Mouse (Mus musculus) gastrocnemius, postnatal 10 days (tissue): Measurements from ENCODE around the gene Abhd5. TPM values are rescaled to one million over a fixed set of nuclear protein-coding genes. Genes with fewer than 3 reads are reported as not detected.
"Not testable (repeated sequence)": the region's sequence is repeated elsewhere in the genome, so short reads cannot be mapped to it uniquely, and the experiment has no call there.

ENCODE experiments used
- DNase-seq: peaks from one replicate; pipeline ENCODE4 v3.0.0; 2021; ENCODE audit warnings: mixed read lengths
- long read RNA-seq, 2 experiments: library from polyadenylated mRNA; stranded (forward); transcript quantifications; one replicate each; pipeline ENCODE4 v2.0.0; 2021
- total RNA-seq, 2 experiments: library from RNA; stranded (reverse); gene quantifications; 2 replicates each; pipeline ENCODE4 v1.2.3; 2021

Abhd5 gene
- total RNA-seq = 10 to 100 TPM; 22.9 to 23.9 TPM
- long read RNA-seq, experiment 1, transcript Abhd5-204 (7 exons, 3,157 nt) = major isoform, 20 of 30 reads
- long read RNA-seq, experiment 1, partial matches to known transcripts = 3 of 30 reads
- long read RNA-seq, experiment 1, other reads (novel, unspliced or antisense) = 6 of 30 reads
- long read RNA-seq, experiment 2, transcript Abhd5-204 (7 exons, 3,157 nt) = major isoform, 22 of 39 reads
- long read RNA-seq, experiment 2, partial matches to known transcripts = 3 of 39 reads
- long read RNA-seq, experiment 2, other reads (novel, unspliced or antisense) = 13 of 39 reads

DNA sequence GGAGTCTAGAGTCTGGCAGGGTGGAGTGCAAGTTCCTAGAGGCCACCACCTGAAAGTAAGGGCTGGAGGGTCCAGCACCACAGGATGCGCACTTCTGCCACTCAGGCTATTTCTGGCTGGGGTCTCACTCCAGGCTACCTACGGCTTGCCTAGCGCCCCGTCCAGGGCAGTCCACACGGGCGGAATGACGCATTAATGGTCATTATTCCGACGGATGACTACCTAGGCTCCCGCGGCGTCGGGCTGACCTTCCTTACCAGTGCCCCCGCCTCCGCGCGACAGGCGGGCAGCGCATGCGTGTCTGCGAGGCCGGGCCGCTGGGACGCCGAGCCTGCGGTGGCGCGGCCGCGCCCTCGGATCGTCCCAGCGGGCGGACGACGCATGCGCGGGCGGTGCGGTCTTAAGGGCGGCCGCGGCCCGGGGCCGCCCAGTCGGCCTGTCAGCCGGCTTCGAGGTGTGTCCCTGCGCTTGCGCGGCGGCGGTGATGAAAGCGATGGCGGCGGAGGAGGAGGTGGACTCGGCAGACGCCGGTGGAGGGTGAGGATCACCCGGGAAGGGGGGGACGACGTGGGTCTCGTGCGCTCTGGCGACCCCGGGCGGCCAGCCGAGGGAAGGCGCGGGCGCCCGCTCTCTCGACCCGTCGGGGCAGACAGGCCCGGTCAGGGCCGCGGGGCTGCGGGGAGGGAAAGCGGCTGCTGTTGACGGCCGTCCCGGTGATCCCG lies at the start of gene Abhd5:
TSS of gene Abhd5 (plus strand) at position 306 of the 722 bp plus-strand sequence.
- DNase-seq = peak; percentile 98

DNA sequence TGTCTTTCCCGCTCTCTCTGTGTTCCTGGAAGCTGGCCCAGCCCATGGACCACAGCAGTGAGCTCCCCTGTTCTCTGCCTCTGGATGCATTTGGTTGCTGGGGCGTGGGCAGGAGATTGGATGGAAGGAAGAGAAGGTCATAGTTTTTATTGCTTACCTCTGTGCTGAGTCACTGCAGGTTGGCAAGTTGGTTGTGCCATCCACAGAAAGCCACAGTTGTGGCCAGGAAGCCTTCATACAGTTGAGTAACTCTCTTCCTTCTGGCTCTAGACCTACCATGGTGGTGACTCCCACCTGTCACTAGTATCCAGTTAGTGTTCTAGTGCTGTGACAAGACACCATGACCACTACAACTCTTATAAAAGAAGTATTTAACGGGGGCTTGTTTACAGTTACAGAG lies 46.1 kb upstream of the Abhd5 start:
- no peak for DNase-seq

DNA sequence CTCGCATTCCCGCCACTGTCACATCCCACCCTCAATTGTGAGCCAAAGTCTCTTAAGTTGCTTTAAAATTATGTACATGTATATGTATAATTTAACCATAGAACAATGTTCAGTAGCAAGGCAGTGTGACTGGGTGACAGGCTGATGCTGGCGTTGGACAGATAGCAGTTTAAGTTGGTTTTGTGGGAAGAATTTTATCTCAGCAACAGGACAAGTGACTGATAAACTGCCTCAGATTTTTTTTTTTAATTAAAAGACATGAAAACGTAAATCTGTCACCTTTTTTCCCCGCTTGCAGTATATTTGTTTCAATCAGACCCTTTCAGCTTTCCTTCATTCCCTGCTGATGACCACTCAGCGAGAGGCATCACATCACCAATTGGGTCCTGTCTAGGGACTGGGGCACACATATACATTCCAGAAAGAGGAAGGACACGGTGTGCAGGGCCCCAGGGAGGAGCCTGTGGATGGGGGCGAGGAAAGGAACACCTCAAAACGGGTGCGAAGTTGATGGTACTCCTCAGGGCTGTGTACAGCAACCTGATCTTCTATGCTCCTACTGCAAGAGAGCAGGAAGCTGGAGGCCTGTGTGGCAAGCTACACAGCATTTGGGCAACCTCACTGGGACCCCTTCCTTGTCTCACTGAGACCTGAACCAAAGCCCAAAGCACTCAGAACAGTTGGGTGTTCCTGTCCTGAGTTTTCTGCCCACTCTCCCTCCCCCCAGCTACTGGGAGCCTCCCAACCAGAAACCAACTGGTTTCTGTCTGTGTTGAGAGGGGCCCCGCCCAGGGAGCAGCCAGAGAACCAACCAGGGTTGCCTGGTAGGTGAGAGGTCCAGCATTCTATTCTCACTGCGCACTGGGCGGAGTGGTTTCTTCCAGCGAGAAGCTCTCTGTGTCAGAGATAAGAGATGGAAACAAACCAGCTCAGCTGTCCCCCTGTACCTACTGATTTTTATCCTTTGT lies 42.1 kb upstream of the Abhd5 start:
- no peak for DNase-seq

DNA sequence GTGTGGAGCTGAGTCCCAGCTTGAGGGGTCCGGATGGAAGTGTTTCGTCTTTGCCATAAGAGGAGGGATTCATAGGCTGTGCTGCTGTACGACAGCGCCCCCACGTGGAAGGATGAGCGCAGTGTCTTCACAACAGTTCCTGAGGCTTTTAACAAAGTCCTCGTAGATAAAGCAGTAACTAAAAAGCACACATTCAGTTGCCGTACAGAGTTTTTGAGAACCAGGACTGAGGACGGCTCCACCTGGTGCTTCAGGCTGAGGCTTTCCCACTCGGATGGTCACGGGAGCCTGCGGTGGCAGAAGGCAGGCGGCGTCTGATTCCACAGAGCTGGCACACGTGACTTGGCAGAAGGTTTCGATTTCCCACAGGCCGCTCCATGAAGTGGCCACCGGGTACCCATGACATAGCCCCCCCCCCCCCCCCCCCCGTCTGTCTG lies 40.8 kb upstream of the Abhd5 start:
- DNase-seq = peak; percentile 84

DNA sequence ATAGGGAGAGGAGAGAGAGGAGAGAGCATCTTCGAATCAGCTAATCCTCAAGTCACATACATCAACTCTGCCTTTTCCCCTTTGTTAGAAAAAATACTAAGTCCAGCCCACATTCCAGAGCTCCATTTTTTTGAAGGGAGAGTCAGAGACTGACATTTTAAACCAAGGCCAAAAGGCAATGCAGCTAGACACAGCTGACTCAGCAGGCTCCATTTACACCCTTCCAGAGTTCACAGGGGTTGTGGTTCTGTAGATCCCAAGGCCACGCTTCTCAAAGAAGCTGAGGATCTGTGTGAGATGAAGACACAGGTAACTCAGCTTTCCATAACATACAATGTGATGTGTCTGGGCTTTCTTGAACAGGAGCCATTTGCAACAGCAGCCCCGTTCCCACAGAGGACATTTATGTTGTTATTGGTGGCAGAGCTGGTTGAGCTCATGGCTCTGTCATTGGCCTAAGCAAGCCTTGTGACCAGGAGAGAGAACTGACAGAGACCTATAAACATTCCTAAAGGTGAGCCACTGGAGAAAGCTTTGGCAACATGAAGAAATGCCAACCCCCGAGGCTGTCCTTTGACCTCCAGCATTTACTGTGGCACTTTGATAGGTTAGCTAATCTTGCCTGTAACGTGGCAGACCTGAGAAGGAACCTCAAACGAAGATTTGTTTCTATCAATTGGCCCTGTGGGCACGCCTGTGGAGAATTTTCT lies 40.2 kb upstream of the Abhd5 start:
- DNase-seq = no peak

DNA sequence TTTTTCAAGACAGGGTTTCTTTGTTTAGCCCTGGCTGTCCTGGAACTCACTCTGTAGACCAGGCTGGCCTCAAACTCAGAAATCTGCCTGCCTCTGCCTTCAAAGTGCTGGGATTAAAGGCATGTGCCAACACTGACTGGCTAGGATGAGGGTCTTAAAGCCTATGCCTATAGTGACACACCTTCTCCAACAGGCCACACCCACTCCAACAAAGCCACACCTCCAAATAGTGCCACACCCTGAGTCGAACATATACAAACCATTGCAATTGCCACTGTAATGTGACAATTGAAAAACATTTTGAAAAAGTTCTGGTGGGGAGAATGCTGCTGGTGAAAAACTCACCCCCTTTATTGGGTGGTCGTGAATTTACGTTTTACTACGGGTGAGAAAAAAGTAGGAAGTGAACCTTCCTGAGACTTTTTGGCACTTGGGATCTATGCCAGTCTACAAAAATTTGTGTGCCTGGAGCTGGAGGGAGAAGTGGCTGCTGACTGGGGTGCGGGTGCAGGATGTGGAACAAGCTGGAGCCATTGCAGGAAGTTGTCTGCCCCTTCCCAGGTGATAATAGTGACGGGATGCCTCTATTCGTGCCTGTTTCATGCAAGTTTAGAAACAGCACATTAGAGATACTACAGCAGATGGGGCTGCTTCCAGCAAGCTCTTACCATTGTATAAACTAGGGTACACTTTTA lies 39.0 kb upstream of the Abhd5 start:
- no peak for DNase-seq

DNA sequence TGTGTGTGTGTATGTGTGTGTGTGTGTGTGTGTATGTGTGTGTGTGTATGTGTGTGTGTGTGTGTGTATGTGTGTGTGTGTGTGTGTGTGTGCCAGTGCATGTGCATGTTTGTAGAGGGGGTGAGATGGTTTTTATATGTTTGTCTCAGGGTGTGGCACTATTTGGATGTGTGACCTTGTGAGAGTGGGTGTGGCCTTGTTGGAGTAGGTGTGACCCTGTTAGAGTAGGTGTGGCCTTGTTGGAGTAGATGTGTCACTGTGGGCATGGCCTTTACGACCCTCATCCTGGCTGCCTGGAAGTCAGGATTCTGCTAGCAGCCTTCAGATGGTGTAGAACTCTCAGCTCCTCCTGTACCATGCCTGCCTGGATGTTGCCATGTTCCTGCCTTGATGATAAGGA lies 38.3 kb upstream of the Abhd5 start:
- DNase-seq = not testable (repeated sequence)

DNA sequence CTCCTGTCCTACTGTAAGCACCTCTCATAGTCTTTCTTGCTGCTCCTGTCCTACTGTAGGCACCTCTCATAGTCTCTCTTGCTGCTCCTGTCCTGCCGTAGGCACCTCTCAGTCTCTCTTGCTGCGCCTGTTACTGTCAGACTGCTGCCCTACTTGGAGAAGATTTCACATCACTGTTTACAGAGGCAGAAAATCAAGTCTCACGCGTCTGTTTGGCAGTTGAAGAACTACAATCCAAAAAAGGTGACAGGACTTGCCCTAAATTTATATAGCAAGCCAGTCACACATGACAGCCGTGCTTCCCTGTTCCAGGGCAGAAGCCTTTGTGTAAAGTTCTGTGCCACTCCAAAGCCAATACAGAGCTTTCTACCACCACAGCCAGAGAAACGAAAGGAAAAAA lies 37.0 kb upstream of the Abhd5 start:
- DNase-seq = no peak

DNA sequence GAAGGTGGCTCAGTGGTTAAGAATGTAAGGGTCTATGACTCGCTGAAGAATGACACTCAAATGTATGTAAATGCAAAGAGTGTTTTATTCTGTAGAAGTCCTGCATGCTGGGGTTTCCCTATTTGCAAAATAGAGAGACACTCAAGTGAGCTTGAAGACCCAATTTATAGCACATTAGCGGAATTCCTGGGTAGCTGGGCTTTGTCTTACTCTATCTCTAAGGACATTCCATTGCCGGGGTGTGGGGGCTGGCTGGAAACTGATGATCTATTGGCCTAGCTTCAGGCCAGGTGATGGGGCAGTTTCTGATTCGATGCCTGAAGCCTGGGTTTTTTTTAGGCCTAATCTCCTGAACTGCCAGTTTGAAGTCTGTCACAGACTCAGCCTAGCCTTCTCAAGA lies 36.5 kb upstream of the Abhd5 start:
- DNase-seq = no peak

DNA sequence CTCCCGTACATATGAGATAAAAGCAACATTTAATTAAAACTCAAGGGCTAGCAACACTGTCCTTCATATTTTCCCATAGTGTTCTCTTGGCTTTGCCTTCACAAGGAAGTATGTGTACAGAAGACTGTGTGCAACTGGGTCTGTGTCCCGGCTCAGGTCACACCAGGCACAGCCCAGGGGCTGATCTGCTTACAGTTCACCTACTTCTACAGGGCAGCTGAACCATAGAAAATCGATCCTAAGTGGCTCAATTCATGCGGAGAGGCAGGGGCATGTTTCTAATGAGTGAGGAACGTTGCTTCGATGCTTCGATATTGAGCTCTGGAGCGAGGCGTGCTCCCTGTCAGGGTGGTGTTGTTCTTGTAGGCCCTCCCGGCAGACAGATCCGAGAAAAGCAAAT lies 35.9 kb upstream of the Abhd5 start:
- no peak for DNase-seq

DNA sequence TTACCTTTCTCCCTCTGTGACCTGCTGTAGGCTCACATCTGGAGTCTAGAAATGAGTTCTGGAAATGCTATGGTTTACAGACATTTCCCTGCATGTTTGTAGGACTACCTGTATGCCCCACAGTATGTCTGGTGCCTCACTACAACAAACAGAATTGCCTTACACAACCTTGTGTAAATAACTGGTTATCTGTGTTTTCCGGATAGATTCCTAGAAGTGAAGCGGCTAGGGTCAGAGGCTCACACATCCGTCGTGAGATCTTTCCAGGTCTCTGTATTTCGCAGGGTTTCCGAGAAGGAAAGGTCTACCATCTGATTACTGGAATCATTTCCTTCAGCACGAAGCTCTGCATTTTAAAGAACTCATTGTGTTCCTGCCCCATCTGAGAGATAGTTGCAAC lies 34.8 kb upstream of the Abhd5 start:
- no peak for DNase-seq

DNA sequence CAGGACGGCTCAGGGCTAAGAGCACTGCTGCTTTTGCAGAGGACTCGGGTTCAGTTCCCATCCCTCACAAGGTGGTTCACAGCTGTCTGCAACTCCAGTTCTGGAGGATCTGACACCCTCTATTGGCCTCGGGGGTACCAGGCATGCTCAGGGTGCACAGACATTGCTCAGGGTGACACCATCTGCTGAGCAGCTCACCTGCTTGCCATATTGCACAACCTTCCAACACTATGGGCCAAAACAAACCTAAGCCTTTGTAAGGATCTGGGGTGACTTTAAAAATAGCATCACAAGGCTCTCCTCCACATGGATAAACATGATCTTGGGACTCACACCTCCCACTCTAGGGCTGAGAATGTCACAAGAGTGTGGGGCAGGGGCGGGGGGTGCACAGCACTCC lies 30.8 kb upstream of the Abhd5 start:
- no peak for DNase-seq

DNA sequence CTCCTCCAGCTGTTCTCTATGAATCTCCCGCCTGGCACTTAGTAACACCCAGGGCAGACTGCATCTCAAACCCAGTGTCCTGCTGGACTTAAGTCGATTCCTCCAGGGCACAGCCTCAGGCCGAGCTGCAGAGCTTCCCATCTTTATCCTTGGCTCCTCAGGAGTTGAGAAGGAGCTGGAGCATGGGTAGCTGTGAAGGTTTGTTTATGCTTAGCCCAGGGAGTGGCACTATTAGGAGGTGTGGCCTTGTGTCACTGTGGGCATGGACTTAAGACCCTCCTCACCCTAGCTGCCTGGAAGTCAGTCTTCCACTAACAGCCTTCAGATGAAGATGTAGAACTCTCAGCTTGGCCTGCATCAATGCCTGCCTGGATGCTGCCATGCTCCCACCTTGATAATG lies 29.1 kb upstream of the Abhd5 start:
- DNase-seq = no peak

DNA sequence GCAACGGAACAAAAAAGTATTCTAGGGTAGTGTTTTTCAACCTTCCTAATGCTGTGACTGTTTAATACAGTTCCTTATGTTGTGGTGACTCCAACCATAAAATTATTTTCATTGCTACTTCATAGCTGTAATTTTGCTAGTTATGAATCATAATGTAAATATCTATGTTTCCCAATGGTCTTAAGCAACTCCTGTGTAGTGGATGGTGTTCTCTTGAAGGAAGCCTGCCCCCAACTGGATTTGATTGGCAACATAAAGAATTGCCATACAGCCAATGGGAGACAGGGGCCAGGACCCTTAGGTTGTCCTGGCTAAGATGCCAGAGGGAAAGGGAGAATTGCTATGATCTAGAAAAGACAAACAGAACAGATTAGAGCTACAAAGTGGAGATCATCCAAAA lies 25.4 kb upstream of the Abhd5 start:
- no peak for DNase-seq

DNA sequence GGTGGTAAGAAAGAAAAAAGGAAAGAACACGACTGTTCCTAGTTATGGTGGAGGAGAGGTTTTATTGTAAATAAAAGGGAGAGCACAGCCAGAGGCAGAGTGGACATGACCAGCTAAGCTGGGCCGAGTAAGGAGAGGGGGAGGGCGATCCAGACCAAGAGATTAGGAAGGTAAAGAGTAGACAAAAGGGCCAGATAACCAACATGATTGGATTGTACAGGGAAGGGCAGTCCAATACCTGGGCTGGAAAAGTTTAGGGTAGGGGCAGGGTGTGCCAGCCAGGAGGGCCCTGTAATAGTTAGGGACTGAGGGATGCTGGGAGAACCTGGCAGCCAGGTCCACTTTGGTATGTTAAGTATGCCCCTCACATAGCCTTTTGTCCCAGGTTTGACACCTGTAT lies 23.2 kb upstream of the Abhd5 start:
- DNase-seq = no peak

DNA sequence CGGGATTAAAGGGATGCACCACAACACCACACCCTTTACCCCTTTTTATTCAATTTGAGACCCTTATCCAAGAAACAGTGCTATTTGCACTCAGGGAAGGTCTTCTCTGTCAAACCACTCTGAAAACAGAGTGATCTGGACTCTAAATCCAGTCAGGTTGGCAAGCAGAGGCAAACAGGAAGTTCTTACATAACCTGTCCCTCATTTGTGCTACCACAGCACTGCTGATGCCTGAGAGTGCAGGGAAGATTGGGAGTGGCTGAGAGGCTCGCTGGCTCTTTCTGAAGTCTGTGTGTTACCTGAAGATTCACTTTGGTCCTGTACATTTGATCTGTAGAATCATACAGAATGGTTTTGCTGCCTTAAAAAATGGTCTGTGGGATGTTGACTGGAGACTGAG lies 14.7 kb upstream of the Abhd5 start:
- no peak for DNase-seq

DNA sequence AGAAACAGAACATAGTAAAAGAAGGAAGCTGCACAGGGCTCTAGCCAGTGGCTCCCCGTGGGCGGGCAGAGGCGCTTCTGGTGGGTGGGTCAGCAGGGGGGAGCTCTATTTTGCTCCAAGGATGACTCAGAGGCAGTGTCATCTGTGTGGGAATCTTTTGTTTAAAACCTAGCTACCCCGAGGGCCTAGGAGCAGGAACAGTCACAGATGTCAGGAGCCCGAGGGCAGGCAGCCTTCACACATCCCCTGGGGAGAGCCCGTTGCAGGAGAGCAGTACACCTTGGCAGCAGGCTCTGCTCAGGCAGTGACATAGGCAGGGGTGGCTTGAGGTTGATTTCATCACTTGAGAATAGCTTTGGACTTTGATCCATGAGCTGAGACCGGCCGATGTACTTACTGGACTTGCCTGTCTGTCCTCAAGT lies 13.9 kb upstream of the Abhd5 start:
- no peak for DNase-seq

DNA sequence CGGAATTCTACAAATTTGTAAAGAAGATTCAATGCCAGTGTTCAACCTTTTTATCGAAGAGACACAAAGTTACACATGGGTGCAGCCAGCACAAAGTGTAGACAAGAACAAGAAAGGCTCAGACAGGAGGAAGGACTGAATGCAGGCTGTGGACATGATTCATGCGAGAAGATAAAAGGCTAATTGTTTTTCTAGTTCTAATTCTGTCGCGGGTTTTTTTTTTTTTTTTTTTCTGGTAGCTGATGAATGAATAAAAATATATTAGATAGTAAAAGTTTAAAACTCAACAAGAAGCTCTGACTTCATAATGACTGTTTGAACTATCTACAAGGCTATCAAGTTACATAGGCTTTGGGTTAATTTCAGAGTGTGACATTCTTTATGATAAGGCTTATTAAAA lies 11.4 kb upstream of the Abhd5 start:
- no peak for DNase-seq

DNA sequence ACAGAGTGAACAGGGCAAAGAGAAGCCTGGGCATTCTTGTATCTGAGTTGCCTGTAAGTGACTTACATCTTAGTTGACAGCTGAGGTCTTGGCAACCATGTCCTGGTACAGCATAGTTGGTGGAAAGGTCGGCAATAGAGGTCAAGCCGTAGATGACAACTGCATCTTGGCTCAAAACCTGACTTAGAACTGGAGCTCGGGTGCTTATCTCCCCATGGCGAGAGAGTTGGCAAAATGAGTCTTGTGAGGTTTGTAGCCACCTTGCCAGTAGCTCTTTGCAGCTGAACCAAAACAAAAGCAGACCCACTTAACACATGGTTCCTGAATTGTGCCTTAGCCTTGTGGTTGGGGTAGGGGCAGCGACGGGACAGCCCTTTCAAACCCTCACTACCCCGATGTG lies 8.0 kb upstream of the Abhd5 start:
- DNase-seq = no peak

DNA sequence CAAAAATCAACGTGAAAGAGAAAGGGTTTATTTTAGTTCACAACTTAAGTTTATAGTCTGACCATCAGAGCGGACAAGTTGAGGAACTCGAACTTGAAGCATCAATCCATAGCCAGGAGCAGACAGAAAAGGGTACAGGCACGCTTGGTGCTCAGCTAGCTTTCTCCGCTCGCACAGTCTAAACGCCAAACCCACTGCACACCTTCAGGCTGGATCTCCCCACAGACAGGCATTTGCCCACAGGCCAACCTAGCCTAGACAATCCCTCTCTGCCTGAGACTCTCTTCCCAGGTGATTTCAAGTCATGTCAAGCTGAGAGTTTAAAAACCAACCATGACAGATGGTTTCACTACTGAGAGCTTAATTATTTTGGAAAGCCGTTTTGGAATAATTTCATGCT lies 6.8 kb upstream of the Abhd5 start:
- no peak for DNase-seq

DNA sequence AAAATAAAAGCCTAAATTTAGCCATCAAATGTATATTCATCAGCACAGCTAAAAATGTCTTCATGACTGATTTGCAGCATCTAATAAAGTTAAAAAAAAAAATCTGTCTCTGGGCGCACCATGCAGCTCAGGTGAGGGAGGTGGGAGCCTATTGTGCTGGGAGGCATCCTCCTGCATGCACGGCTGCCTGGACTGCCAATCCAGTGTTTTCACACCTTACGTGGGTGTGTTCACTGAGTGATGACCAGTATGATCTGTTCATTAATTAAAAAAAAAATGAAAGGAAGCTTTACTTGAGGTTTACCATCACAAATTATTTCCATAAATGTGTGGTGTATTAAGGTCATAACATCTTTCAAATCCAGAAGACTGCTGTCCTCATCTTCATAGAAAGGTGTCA lies 6.1 kb upstream of the Abhd5 start:
- DNase-seq = no peak

DNA sequence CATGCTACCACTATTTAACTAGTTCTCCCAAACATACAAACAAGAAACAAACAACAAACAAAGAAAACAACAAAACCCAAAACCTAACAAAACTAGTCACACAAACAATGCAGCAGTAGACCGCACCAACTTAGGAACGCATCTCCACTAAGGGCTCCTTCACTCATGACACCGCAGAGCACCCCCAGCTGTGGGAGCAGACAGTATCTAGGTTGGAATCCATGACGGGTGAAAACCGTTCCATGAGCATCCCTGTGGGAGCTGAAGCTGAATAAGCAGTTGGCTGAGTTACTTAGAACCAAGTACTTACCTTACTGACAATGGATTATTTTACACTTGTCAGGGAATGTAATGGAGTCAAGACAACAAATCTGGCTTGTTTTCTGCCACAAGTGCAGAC lies 5.3 kb upstream of the Abhd5 start:
- no peak for DNase-seq
